Mouse (Mus musculus) CH12F3 (cell line): Measurements from ENCODE around the gene Cntfr.

Experiments
- in situ Hi-C: fragments of 300-500 bp; cut with MboI; formaldehyde crosslinking; loops from 2 replicates; pipeline ENCODE4 v1.14.3; 2020; ENCODE audit warnings: low sequenced_read_pairs

The Cntfr gene

GRCm38 (mm10) chr4:41653296-41653695, 43.6 kb downstream of the Cntfr start:
- in situ Hi-C loops: no loop called here

GRCm38 (mm10) chr4:41648627-41649026, 48.3 kb downstream of the Cntfr start:
- in situ Hi-C loops: loop anchor here (5.0 kb wide), 1 partner anchor 36 kb away; no protein-coding TSS in a partner anchor

GRCm38 (mm10) chr4:41648157-41648556, 48.7 kb downstream of the Cntfr start:
- in situ Hi-C loops: loop anchor here (5.0 kb wide), 1 partner anchor 36 kb away; no protein-coding TSS in a partner anchor

DNA sequence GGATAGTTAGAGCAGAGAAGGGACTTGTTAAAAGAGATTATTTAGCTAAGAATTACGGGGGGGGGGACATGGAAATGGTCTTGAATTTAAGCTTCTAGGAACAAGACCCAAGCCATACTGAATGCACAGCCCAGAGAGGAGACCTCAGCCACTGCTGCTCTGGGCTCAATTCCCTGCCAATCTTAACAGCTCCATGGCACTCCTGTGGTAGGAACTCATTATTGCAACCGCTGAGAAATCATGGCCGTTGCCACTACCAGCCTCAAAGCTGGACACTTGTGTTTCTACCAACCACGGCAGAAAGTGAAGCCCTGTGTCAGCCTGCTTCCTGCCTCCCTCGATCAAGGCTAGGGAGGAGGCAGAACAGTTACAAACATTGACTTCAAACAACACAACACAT, 51.4 kb downstream of the Cntfr start:
- in situ Hi-C loops: loop anchor here (5.0 kb wide), 1 partner anchor 33 kb away; no protein-coding TSS in a partner anchor

DNA sequence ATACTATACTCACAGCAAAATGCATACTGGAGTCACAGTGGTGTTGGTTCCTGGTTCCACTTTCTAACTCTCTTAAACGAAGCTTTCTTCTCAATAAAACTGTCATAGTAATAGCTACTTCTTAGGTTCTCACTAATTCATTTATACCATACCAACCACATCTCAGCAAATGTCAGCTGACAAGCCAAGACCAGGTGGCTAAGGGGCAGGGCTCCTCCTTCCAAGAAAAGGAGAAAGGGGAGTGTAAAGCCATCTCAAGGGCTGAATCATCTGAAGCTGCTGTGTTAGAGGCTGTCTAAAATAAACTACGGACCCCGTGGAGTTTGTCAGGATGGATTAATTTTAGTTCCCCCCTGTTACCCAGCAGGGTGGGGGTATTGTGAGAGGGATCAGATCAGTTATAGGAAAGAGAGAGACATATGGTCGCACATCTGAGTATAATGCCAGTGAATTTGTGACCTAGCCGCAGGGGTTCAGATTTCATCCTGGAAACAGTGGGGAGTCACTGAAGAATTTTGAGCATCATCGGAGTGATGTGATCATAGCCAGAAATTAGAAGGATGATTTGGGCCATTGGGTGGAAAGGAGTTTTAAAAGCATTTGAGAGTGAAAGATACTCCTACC, 55.6 kb downstream of the Cntfr start:
- in situ Hi-C loops: no loop called here

GRCm38 (mm10) chr4:41639913-41640507, 56.9 kb downstream of the Cntfr start, which contains the start of gene Enho:
Enho (minus strand) TSS chr4:41640324.
- in situ Hi-C loops: no loop called here

- in situ Hi-C loops: no loop called here
Observed at GRCm38 (mm10) chr4:41639214-41639841, 57.6 kb downstream of the Cntfr start.

DNA sequence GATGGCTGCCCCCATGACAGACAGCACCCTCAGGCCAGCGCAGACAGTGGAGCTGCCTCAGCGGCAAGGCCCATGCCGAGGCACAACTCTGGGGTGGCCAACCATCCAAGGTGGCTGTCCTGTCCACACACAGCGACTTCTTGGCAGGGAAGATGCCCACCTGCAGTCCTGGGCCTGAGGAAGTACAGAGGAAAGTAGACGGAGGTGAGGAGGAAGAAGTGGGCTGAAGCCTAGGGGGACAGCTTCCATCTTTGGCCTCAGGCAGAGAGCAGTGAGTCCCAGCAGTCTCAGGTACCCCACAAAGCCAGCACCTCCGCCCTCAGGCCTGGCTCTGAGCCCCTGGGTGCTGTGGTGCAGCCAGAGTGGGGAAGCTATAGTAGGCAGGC, 58.1 kb downstream of the Cntfr start:
- in situ Hi-C loops: no loop called here

- in situ Hi-C loops: no loop called here
Observed at GRCm38 (mm10) chr4:41638186-41638731, 58.6 kb downstream of the Cntfr start.

DNA sequence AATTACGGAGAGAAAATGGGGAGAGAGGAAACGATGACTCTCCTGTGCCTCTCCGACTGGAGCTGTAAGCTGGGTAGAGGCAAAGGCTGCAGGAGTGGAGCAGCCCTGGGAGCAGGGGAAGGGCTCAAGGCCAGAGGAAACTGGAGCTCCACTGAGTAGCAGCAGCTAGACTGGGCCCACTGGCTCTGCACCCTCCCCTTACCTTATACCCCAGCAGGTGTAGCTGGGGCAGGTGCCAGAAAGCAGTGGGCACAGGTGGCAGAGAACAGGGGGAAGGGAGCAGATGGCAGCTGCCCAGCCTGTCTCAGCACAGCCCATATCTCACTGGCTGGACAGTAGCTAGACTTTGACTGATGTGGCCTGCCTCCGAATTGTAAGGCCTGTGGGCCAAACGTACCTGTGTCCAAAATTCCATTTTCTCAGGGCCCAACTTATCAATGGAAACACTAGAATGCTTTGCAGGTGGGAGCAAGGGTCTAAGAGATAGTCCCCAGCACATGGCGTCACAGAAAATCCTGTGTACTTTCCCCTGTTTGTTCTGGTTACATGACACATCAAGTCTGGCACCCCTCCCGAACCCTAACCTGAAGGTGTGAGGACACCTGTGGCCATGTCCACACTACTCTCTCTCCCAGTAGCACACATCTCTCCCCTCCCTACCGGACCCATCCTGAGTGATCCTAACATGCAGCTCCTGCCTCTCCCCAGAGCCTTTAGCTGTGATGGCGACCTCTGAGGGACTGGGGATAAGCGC, 59.8 kb downstream of the Cntfr start:
- in situ Hi-C loops: no loop called here

DNA sequence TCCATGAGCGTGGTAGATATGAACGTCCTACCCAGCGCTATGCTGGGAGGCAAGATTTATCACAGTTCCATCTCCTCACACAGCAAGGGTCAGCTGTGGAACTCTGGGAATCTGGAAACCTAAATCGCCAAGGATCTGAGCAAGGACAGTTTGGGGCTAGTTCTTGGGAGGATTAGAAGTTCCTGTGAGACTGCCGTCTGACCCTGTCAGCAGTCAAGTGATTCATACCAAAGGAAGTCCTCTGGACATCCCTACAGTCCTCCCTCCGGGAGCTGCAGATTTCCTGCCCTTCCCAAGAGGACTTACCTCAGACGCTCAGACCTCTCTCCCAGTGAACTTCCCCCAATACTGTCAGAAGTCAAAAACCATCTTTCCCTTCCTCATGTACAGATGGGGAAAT, 60.5 kb downstream of the Cntfr start:
- in situ Hi-C loops: no loop called here

GRCm38 (mm10) chr4:41635906-41636305, 61.0 kb downstream of the Cntfr start:
- in situ Hi-C loops: no loop called here

DNA sequence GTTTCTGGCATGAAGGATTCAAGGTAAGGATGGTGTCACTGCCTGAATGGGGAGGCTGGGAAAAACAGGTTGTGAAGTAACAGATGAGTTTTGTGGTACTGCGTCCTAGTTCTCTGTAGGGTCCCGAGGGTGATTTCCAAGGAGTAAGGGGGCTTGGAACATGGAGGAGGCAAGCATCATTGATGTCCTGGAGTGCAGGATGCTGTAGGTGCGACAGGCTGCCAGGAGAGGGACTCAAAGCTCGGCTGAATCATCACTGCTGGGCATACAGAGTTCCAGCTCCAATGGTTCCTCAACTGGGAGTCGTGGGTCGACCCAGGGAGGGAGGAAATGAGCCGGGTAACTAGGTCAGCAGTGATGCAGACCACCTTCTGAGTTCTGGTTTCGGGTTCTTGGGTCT, 61.7 kb downstream of the Cntfr start:
- in situ Hi-C loops: no loop called here

- in situ Hi-C loops: no loop called here
Observed at GRCm38 (mm10) chr4:41634631-41635030, 62.3 kb downstream of the Cntfr start.

GRCm38 (mm10) chr4:41633001-41633400, 63.9 kb downstream of the Cntfr start:
- in situ Hi-C loops: no loop called here

- in situ Hi-C loops: no loop called here
Observed at GRCm38 (mm10) chr4:41631390-41631789, 65.5 kb downstream of the Cntfr start.

DNA sequence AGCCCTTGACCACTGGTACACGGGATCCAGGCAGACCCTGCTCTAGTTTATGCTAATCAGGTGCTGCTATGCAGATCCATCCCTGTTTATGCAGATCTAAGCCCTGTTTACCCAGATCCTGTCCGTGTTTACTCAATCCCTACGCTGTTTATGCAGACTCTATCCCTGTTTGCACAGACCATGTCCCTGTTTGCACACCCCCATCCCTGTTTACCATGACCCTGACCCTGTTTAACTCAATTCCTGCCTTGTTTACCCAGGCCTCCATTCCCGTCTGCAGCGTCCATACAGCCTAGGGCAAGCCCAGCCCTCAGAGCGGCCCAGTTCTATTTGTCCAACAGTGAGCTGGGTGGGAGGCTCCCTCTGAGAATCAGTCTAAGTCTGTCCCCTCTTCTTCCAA, 66.7 kb downstream of the Cntfr start:
- in situ Hi-C loops: no loop called here

GRCm38 (mm10) chr4:41628202-41628927, 68.5 kb downstream of the Cntfr start:
- in situ Hi-C loops: no loop called here

DNA sequence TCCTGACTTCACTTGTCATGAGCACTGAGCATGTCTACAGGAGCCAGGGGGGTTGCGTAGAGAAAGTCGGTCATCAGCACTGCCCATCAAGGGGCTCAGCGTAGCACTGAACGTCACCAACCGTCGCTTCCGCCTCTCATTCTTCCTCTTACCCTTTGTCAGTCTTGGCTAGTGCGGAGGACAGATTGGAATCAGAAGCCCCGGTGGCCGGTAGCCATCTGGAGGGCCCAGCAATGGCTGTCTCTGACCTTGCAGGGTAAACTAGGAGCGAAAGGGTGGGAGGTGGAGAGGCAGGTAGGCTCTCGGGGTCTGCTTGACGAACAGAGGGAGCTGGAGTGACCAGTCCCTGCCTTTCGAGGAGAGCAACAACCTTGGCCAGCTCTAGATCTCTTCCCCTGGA, 74.8 kb downstream of the Cntfr start:
- in situ Hi-C loops: no loop called here

DNA sequence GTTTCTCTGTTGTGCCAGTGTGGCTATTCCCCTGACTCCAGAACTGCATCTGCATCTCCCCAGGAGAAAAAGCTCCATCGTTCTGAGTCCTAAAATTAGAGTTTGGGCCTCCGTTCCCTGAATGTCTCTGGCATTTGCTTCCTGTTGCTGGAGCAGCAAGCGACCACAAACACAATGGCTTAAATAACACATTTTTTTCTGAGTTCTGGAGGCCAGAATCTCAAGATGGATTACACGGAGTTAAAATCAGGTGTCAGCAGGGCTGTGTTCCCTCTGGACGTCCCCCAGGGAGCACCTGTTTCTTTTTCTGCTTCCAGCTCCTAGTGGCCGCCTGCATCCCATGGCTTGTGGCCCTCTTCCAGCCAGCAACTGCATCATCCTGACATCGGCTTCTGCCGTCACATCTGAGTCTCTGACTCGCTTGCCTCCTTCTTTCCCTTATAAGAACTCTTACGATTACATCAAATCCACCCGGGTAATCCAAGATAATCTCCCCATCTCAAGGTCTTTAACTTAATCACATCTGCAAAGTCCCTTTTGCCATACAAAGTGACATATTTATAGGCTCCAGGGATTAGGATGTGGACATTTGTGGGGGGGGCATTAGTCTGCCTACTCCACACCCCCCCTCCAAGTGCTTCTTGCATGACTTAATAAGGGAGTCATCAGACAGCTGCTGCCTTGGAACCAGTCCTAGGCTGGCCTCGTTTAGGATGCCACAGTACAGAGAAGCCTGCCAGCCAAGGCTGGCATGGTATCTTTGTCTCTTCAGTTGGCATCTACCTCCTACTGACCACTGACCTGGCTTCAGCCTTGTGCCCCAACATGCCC, 77.8 kb downstream of the Cntfr start:
- in situ Hi-C loops: no loop called here
